Mouse (Mus musculus): ENCODE measurements around the gene Kit.

DNA sequence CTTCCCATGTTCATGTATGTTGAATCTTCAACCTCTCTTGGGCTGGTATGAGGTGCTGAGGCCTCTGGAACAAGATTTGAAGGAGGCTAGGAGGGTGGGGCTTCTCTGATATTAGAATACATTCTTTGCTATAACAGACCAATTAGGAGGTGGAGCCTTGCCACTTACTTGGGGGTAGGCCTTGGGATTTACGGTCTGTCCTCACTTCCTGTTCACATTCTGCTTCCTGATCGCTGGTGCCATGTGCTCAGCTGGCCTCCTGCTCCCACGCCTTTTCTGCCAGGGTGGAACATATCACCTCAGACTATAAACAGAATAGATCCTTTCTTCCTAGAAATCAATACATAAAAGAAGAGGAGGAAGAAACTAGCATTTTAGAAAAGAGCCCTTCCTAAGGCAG, 105.2 kb downstream of the Kit start:
- no peak for TF ChIP-seq CTCF (IDR thresholded peaks at IDR 0.05; ENCODE audit: low read depth)
- TF ChIP-seq EP300 (IDR thresholded peaks at IDR 0.05; ENCODE audit: low read depth) = no peak

All from liver, embryonic 14.5 days (tissue).